Comparison of ENCODE assay signal across 14 mouse cellular contexts in the genomic region with DNA sequence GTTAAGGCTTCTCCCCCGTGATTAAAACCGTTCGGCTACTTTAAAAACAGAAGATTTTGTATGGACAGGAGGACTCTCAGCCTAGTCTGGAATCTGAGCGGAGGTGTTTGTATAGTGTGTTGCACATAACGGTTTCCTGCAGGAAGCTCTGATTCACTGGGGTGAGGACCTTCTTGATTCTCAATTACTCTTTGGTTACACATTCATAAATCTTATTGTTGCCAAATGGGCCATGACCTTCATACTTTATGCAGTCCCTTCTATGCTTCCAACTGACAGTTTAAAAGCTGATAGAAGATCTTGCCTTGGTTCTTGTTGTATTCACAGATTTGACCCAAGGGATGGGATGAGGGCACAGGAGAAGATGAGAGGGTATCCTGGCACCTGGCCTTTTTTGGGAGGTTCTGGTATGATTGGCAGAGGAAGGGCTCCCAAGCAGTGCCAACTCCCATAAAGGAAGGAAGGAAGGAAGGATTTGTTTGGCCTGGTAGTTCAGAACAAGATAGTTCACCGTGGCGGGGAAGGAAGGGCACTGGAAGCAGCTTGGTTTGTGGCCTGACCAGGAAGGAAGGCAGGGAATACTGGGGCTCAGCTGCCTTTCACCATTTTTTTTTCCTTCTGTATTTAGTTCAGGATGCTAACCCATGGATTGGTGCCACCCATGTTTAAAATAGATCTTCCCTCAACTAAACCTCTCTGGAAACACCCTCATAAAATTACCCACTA.
DNase-seq lines count a peak whose midpoint lies in the region; ATAC-seq lines count a peak whose summit lies in the region.
"Had no signal": no experiment of that assay in that cellular context is flagged by ENCODE, and none has a peak within 500 bp of the region (broad histone marks: within the 10 kb centered on the region; RNA-seq: fewer than 3 reads in every experiment).

No protein-coding gene starts in this region.

- peak; percentile 30 for DNase-seq in adrenal gland, adult 2 months
- no peak for DNase-seq in adrenal gland, adult 18-20 months (ENCODE audit: low spot score in 2 of 2)
- no peak for DNase-seq in heart, postnatal 14 days
- peak; percentile 8 to 12 for DNase-seq in kidney, adult 8-10 months
- peak; percentile 20 for DNase-seq in lung, postnatal 25 days (ENCODE audit: low spot score)
- no peak for DNase-seq in ovary, postnatal 36 days (ENCODE audit: low spot score)
- DNase-seq: adrenal gland, adult 8-10 months; cerebellum, adult 2 months; gastrocnemius, postnatal 25 days; right cerebral cortex, postnatal 4 days had no signal

- intact Hi-C loops in heart, postnatal 14 days (cut with DNase I), result no loop called here

- H3K9ac ChIP-seq in heart, embryonic 12.5 days, result no peak overlapping the region
- H3K9ac ChIP-seq: hindbrain, embryonic 12.5 days had no signal

- H3K9me3 ChIP-seq in heart, embryonic 12.5 days (replicated peaks), result no peaks in the 10 kb centered on the region
- H3K9me3 ChIP-seq: hindbrain, embryonic 12.5 days; megakaryocyte, embryonic 14.5 days had no signal

- peak overlapping the region; percentile 18; the same call in 1 of the 2 replicates for H3K27ac ChIP-seq in heart, embryonic 12.5 days (ENCODE audit: poor library complexity, severe bottlenecking)
- H3K27ac ChIP-seq: hindbrain, embryonic 12.5 days had no signal

- WGBS in heart, embryonic 12.5 days, result 71% methylated on average over 7 of the region's 7 CpGs

- H3K27me3 ChIP-seq in heart, embryonic 12.5 days (replicated peaks), result no peaks in the 10 kb centered on the region
- H3K27me3 ChIP-seq: hindbrain, embryonic 12.5 days; megakaryocyte, embryonic 14.5 days had no signal

- no peak overlapping the region for H3K4me2 ChIP-seq in heart, embryonic 12.5 days
- H3K4me2 ChIP-seq: hindbrain, embryonic 12.5 days had no signal

- no peak for ATAC-seq in heart, embryonic 12.5 days (ENCODE audit: insufficient number of reproducible peaks, low FRiP score)
- no peak for ATAC-seq in CD4-positive, CD25-positive, alpha-beta regulatory T cell, adult 4 months

- H3K4me1 ChIP-seq in heart, embryonic 12.5 days (replicated peaks), result peaks cover 47% of the 10 kb centered on the region

- H3K4me3 ChIP-seq in heart, embryonic 12.5 days, result no peak overlapping the region
- H3K4me3 ChIP-seq: hindbrain, embryonic 12.5 days had no signal

- peaks cover 9% of the 10 kb centered on the region for H3K36me3 ChIP-seq in heart, embryonic 12.5 days

Comparison
In these comparisons a context has a peak if more than half of its experiments do, and no peak if none do; other contexts are left out.
1. DNase-seq: peak in adrenal gland, adult 2 months (single experiment), kidney, adult 8-10 months (2 of 2) and lung, postnatal 25 days (single experiment); none in adrenal gland, adult 18-20 months (0 of 2), heart, postnatal 14 days (0 of 2) and ovary, postnatal 36 days (single experiment).